In genomic region chr4:138044841-138045500, GRCm38 (mm10) we compare ENCODE assay signal across 24 mouse cellular contexts. TPM values are rescaled to one million over a fixed set of nuclear protein-coding genes. Genes with fewer than 3 reads are reported as not detected.
DNase-seq lines count a peak whose midpoint lies in the region; ATAC-seq and TF ChIP-seq lines count a peak whose summit lies in the region.
"Had no signal": no experiment of that assay in that cellular context is flagged by ENCODE, and none has a peak within 500 bp of the region (broad histone marks: within the 10 kb centered on the region; RNA-seq: fewer than 3 reads in every experiment).

No protein-coding gene starts in this region.

- no peaks in the 10 kb centered on the region for H3K27me3 ChIP-seq in midbrain, embryonic 11.5 days (ENCODE audit: control insufficient read depth, insufficient read depth, low read length)
- no peaks in the 10 kb centered on the region for H3K27me3 ChIP-seq in midbrain, postnatal 0 days (ENCODE audit: insufficient read depth, low read length)
- no peaks in the 10 kb centered on the region for H3K27me3 ChIP-seq in kidney, postnatal 0 days (ENCODE audit: insufficient read depth, low read length)
- H3K27me3 ChIP-seq: embryonic facial prominence, embryonic 13.5 days; forebrain, embryonic 12.5 days; hindbrain, embryonic 12.5 days; limb, embryonic 13.5 days; midbrain, embryonic 13.5 days; Patski had no signal

- H3K36me3 ChIP-seq in midbrain, embryonic 11.5 days (ENCODE audit: control insufficient read depth, insufficient read depth, low read length): peaks cover 14% of the 10 kb centered on the region
- H3K36me3 ChIP-seq in midbrain, postnatal 0 days (ENCODE audit: insufficient read depth, low read length): peaks cover 3% of the 10 kb centered on the region; the same call in 1 of the 2 replicates
- peaks cover 11% of the 10 kb centered on the region; the same call in 1 of the 2 replicates for H3K36me3 ChIP-seq in kidney, postnatal 0 days (ENCODE audit: insufficient read depth, low read length)

- no peak overlapping the region for H3K27ac ChIP-seq in gastrocnemius, adult 2 months
- H3K27ac ChIP-seq in midbrain, embryonic 11.5 days (ENCODE audit: low read depth, low read length): no peak overlapping the region
- H3K27ac ChIP-seq in midbrain, postnatal 0 days (ENCODE audit: low read depth, low read length): no peak overlapping the region
- H3K27ac ChIP-seq in kidney, postnatal 0 days: peak overlapping the region; percentile 25; the same call in 1 of the 2 replicates
- H3K27ac ChIP-seq: embryonic facial prominence, embryonic 13.5 days; forebrain, embryonic 12.5 days; heart, adult 2 months; hindbrain, embryonic 12.5 days; limb, embryonic 13.5 days; liver, embryonic 14.5 days; midbrain, embryonic 13.5 days; stomach, postnatal 0 days had no signal

- no peak overlapping the region for H3K4me3 ChIP-seq in gastrocnemius, adult 2 months
- no peak overlapping the region for H3K4me3 ChIP-seq in midbrain, embryonic 11.5 days (ENCODE audit: low read depth, low read length)
- H3K4me3 ChIP-seq in midbrain, postnatal 0 days (ENCODE audit: low read depth, low read length): no peak overlapping the region
- H3K4me3 ChIP-seq in kidney, postnatal 0 days (replicated peaks; ENCODE audit: low read depth, low read length): no peak overlapping the region
- H3K4me3 ChIP-seq: embryonic facial prominence, embryonic 13.5 days; erythroblast, embryonic 14.5 days; forebrain, embryonic 12.5 days; heart, adult 2 months; hindbrain, embryonic 12.5 days; limb, embryonic 13.5 days; midbrain, embryonic 13.5 days had no signal

- peak; percentile 20 for DNase-seq in gastrocnemius, adult 2 months
- no peak for DNase-seq in gastrocnemius, adult 18-20 months (ENCODE audit: low spot score)
- DNase-seq in midbrain, embryonic 11.5 days (ENCODE audit: low spot score, missing footprints): peak; percentile 23
- DNase-seq in midbrain, postnatal 0 days (ENCODE audit: low spot score): no peak
- DNase-seq in kidney, postnatal 0 days (ENCODE audit: low spot score): no peak
- DNase-seq in frontal cortex, postnatal 36 days (ENCODE audit: low spot score in 2 of 2): no peak
- no peak for DNase-seq in urinary bladder, adult 2 months (ENCODE audit: low spot score)
- DNase-seq: cerebellum, adult 18-20 months; cerebellum, postnatal 25 days; embryo, embryonic 11 days; gastrocnemius, postnatal 25 days; heart, adult 2 months; layer of hippocampus, adult 9-11 months; lung, embryonic 14.5 days; right cerebral cortex, postnatal 14 days had no signal

- TF ChIP-seq CTCF in gastrocnemius, adult 2 months (IDR thresholded peaks at IDR 0.05): no peak
- TF ChIP-seq CTCF in midbrain, postnatal 0 days (IDR thresholded peaks at IDR 0.05): no peak
- TF ChIP-seq CTCF in kidney, postnatal 0 days (IDR thresholded peaks at IDR 0.05; ENCODE audit: low read depth): no peak

- no peaks in the 10 kb centered on the region for H3K4me1 ChIP-seq in midbrain, embryonic 11.5 days (ENCODE audit: control insufficient read depth, insufficient read depth, low read length)
- no peaks in the 10 kb centered on the region for H3K4me1 ChIP-seq in midbrain, postnatal 0 days (ENCODE audit: insufficient read depth, low read length)
- no peaks in the 10 kb centered on the region for H3K4me1 ChIP-seq in kidney, postnatal 0 days (replicated peaks; ENCODE audit: insufficient read depth, low read length)
- H3K4me1 ChIP-seq: hindbrain, embryonic 12.5 days; limb, embryonic 13.5 days had no signal

- intact Hi-C loops in gastrocnemius, adult 2 months (cut with DNase I): no loop called here

- ATAC-seq in midbrain, embryonic 11.5 days (ENCODE audit: low FRiP score): no peak
- ATAC-seq in midbrain, postnatal 0 days (ENCODE audit: low FRiP score): no peak
- ATAC-seq in kidney, postnatal 0 days (replicated peaks; ENCODE audit: low FRiP score, low read depth): peak; percentile 43; the same call in 1 of the 2 replicates
- ATAC-seq: midbrain, embryonic 13.5 days; Patski had no signal

- no peaks in the 10 kb centered on the region for H3K9me3 ChIP-seq in midbrain, embryonic 11.5 days (ENCODE audit: control insufficient read depth, low read length)
- no peaks in the 10 kb centered on the region for H3K9me3 ChIP-seq in midbrain, postnatal 0 days (ENCODE audit: low read length)
- H3K9me3 ChIP-seq in kidney, postnatal 0 days (replicated peaks; ENCODE audit: low read length): no peaks in the 10 kb centered on the region
- H3K9me3 ChIP-seq: embryonic facial prominence, embryonic 13.5 days; forebrain, embryonic 12.5 days; hindbrain, embryonic 12.5 days; limb, embryonic 13.5 days; midbrain, embryonic 13.5 days had no signal

- H3K4me2 ChIP-seq in midbrain, embryonic 11.5 days: no peak overlapping the region
- no peak overlapping the region for H3K4me2 ChIP-seq in midbrain, postnatal 0 days (ENCODE audit: low read depth, low read length, poor library complexity, severe bottlenecking)
- H3K4me2 ChIP-seq in kidney, postnatal 0 days (ENCODE audit: low read length): no peak overlapping the region
- H3K4me2 ChIP-seq: embryonic facial prominence, embryonic 13.5 days; forebrain, embryonic 12.5 days; hindbrain, embryonic 12.5 days; limb, embryonic 13.5 days; lung, embryonic 14.5 days; midbrain, embryonic 13.5 days had no signal

- WGBS in midbrain, embryonic 11.5 days: 97% methylated on average over 16 of the region's 16 CpGs
- 97% methylated on average over 16 of the region's 16 CpGs for WGBS in midbrain, postnatal 0 days
- 95% methylated on average over 16 of the region's 16 CpGs for WGBS in kidney, postnatal 0 days

- no peak overlapping the region for H3K9ac ChIP-seq in midbrain, embryonic 11.5 days (ENCODE audit: low read length)
- no peak overlapping the region for H3K9ac ChIP-seq in midbrain, postnatal 0 days (replicated peaks; ENCODE audit: low read length, poor library complexity, severe bottlenecking)
- H3K9ac ChIP-seq in kidney, postnatal 0 days (ENCODE audit: low read depth, low read length): no peak overlapping the region
- H3K9ac ChIP-seq: embryonic facial prominence, embryonic 13.5 days; forebrain, embryonic 12.5 days; hindbrain, embryonic 12.5 days; limb, embryonic 13.5 days; liver, embryonic 14.5 days; lung, embryonic 14.5 days; midbrain, embryonic 13.5 days had no signal

RNA-seq across cellular contexts. Expression of gene Eif4g3, which starts 52.1 kb away (rescaled TPM):
- total RNA-seq in gastrocnemius, adult 2 months (2021): 100 to 1,000 TPM; 108 to 145 TPM
- 100 to 1,000 TPM; 115 to 117 TPM for total RNA-seq in gastrocnemius, adult 18-20 months (2021)
- 39.5 and 41.9 TPM in 2 replicates for polyA plus RNA-seq in midbrain, embryonic 11.5 days (2014; fragmentation: Nextera tagmentation; extraction: Ambion mirVana)
- total RNA-seq in midbrain, postnatal 0 days (2014; rRNA removed): 70.0 and 92.2 TPM in 2 replicates
- 36.0 and 42.4 TPM in 2 replicates for polyA plus RNA-seq in midbrain, postnatal 0 days (2015; fragmentation: Nextera tagmentation; extraction: Ambion mirVana)
- 26.6 and 28.6 TPM in 2 replicates for polyA plus RNA-seq in kidney, postnatal 0 days (2015; fragmentation: Nextera tagmentation; extraction: Ambion mirVana)
- 64.2 and 64.6 TPM in 2 replicates for polyA plus RNA-seq in urinary bladder, adult 2 months (2012; rRNA removed)

Comparison
In these comparisons a context has a peak if more than half of its experiments do, and no peak if none do; other contexts are left out.
1. DNase-seq: peak in gastrocnemius, adult 2 months (single experiment) and midbrain, embryonic 11.5 days (single experiment); none in gastrocnemius, adult 18-20 months (single experiment), midbrain, postnatal 0 days (single experiment), kidney, postnatal 0 days (single experiment), frontal cortex, postnatal 36 days (0 of 2) and urinary bladder, adult 2 months (single experiment).